Mouse (Mus musculus) liver, embryonic 14.5 days (tissue): Measurements from ENCODE around the gene Zxdc. TPM values are rescaled to one million over a fixed set of nuclear protein-coding genes. Genes with fewer than 3 reads are reported as not detected.

Experiments used
- ATAC-seq: fragments of 200-750 bp; cut with Nextera tagmentation; 2 replicates; pipeline ENCODE4 v1.8.0; 2017; ENCODE audit warnings: moderate number of reproducible peaks, mild to moderate bottlenecking, moderate library complexity; ENCODE audit not compliant: insufficient read depth
- DNase-seq, 3 experiments: peaks; one replicate each; pipeline ENCODE4 v3.0.0-alpha.2; 2012 to 2013; ENCODE audit warnings: low read depth in 3 of 3, low spot score in 3 of 3
- H3K27ac ChIP-seq: fragments of 300-500 bp; sonication (generic); 2 replicates; pipeline ENCODE4 v1.5.1; 2014; ENCODE audit warnings: moderate library complexity, mild to moderate bottlenecking, control low read depth, inconsistent platforms
- H3K27me3 ChIP-seq: fragments of 300-500 bp; sonication (generic); 2 replicates; pipeline ENCODE4 v1.6.1; 2014; ENCODE audit warnings: mild to moderate bottlenecking, low read length, moderate library complexity; ENCODE audit not compliant: control insufficient read depth, insufficient read depth
- H3K36me3 ChIP-seq: fragments of 300-500 bp; sonication (generic); replicated peaks from 2 replicates; pipeline ENCODE4 v1.6.1; 2014; ENCODE audit warnings: low read depth; ENCODE audit not compliant: control insufficient read depth, insufficient read depth
- H3K4me1 ChIP-seq, 2 experiments: fragments of 200-500 bp in 1 of 2; fragments of 300-500 bp in 1 of 2; sonication (generic) in 1 of 2; replicated peaks; 2 replicates each; pipeline ENCODE4 v1.6.1; 2012 to 2014; ENCODE audit warnings: antibody characterized with exemption in 1 of 2, inconsistent platforms in 1 of 2, low read length in 1 of 2; ENCODE audit not compliant: control insufficient read depth in 2 of 2, insufficient read depth in 2 of 2
- H3K4me2 ChIP-seq: fragments of 300-500 bp; sonication (generic); 2 replicates; pipeline ENCODE4 v1.6.1; 2014; ENCODE audit warnings: low read depth, mild to moderate bottlenecking, control low read depth, moderate library complexity
- H3K4me3 ChIP-seq, 2 experiments: fragments of 200-500 bp in 1 of 2; fragments of 300-500 bp in 1 of 2; sonication (generic) in 1 of 2; 2 replicates each; pipeline ENCODE4 v1.5.1; 2012 to 2014; ENCODE audit warnings: low read depth in 2 of 2, low read length in 2 of 2, mild to moderate bottlenecking in 2 of 2, control low read depth in 1 of 2, inconsistent platforms in 1 of 2, moderate library complexity in 1 of 2; ENCODE audit not compliant: insufficient read depth in 1 of 2
- H3K9ac ChIP-seq: fragments of 300-500 bp; sonication (generic); replicated peaks from 2 replicates; pipeline ENCODE4 v1.6.1; 2014; ENCODE audit warnings: mild to moderate bottlenecking, control low read depth, moderate library complexity
- H3K9me3 ChIP-seq: fragments of 300-500 bp; sonication (generic); 2 replicates; pipeline ENCODE4 v1.6.1; 2016; ENCODE audit warnings: low read length, mixed read lengths; ENCODE audit not compliant: control insufficient read depth
- CTCF ChIP-seq: IDR thresholded peaks from 2 replicates; pipeline ENCODE4 v1.5.1; 2016; ENCODE audit warnings: antibody characterized with exemption, low read depth, control low read depth
- EP300 ChIP-seq: IDR thresholded peaks from 2 replicates; pipeline ENCODE4 v1.6.1; 2016; ENCODE audit warnings: antibody characterized with exemption, low read depth
- WGBS: fragments of 180-500 bp; shearing (Covaris S2); extraction: QIAGEN DNeasy Blood & Tissue Kit; methylation state at CpG from one replicate; pipeline ENCODE4 v1.1.7; 2014; ENCODE audit not compliant: insufficient replicate concordance; 5-methylcytosine and 5-hydroxymethylcytosine counted together
- polyA plus RNA-seq, 2 experiments: library from polyadenylated mRNA; depleted of rRNA in 1 of 2; stranded (reverse) in 1 of 2; unstranded in 1 of 2; fragments of >200 nt; fragmentation: Nextera tagmentation in 1 of 2; extraction: Ambion mirVana in 1 of 2; gene quantifications; 2 replicates each; pipeline versions ENCODE4 v1.2.1 to v1.2.3; 2012 to 2014

The Zxdc gene
- polyA plus RNA-seq, 2 experiments: 3.0 TPM

GRCm38 (mm10) chr6:90411926-90412325, 42.6 kb downstream of the Zxdc start:
- H3K4me1 ChIP-seq: no peaks in the 10 kb centered on the region
- no peaks in the 10 kb centered on the region for H3K27me3 ChIP-seq
- 67% methylated on average over 7 of the region's 7 CpGs for WGBS
- H3K4me2 ChIP-seq: no peak overlapping the region
- no peak overlapping the region for H3K27ac ChIP-seq
- DNase-seq (no peak), ATAC-seq (no peak)
- H3K36me3 ChIP-seq: no peaks in the 10 kb centered on the region
- H3K9ac ChIP-seq: no peak overlapping the region
- no peak overlapping the region for H3K4me3 ChIP-seq
- TF ChIP-seq CTCF (no peak), EP300 (no peak)
- no peaks in the 10 kb centered on the region for H3K9me3 ChIP-seq

DNA sequence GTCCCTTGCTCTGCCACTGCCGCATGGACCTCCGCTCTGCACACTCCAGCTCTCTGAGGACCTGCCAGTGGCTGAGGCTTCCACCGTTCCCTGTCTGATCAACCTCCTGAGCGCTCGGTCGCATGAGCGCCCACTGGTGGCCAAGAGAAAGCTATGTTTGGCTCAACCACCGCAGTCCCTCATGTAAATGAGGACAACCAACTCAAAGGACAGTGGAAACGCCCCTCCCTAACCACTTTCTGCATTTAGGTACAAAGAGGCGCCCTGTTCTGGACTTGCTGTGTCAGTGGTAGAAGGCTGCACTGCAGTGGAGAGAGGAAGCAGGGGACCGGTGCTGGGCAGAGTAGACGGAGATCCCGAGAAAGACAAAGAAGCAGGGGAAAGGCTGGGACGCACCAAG, 53.3 kb downstream of the Zxdc start:
- H3K36me3 ChIP-seq: no peaks in the 10 kb centered on the region
- no peak overlapping the region for H3K27ac ChIP-seq
- peaks cover 1% of the 10 kb centered on the region for H3K27me3 ChIP-seq
- no peak overlapping the region for H3K9ac ChIP-seq
- DNase-seq: peak; percentile 43 to 54 (median 50)
- H3K4me1 ChIP-seq: no peaks in the 10 kb centered on the region
- peak overlapping the region; percentile 36 for H3K4me2 ChIP-seq
- ATAC-seq: peak; percentile 81
- 6% methylated on average over 14 of the region's 14 CpGs for WGBS
- no peaks in the 10 kb centered on the region for H3K9me3 ChIP-seq
- no peak for TF ChIP-seq EP300
- TF ChIP-seq CTCF: peak; percentile 94
- peak overlapping the region in 1 of 2 experiments; percentile 11; a peak in 1 of 4 replicates for H3K4me3 ChIP-seq

DNA sequence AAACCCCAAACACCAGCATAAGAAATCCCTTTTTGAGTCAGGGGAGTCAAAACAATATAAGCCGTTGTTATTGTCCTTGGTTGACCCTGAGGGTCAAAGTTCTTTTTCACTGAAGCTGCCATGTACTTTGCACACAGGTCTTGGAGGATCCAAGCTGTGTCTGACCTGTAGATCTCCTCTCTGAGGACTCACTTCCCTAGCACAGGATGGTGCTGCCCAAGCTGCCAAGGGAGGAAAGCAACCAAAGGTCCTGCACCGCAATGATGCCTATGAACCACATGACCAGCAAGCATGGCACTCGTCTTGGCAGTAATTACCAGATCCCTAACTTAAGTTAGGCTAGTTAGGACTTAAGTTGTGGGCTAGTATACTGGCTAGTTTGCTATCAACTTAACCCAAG, 56.1 kb downstream of the Zxdc start:
- ATAC-seq: no peak
- Histone ChIP-seq H3K9me3 (no peaks in the 10 kb centered on the region), H3K4me2 (no peak overlapping the region), H3K36me3 (no peaks in the 10 kb centered on the region), H3K27me3 (peaks cover 4% of the 10 kb centered on the region), H3K4me3 (no peak overlapping the region), H3K9ac (no peak overlapping the region), H3K4me1 (no peaks in the 10 kb centered on the region), H3K27ac (no peak overlapping the region)
- no peak for TF ChIP-seq EP300
- TF ChIP-seq CTCF: no peak
- DNase-seq: no peak
- WGBS: 63% methylated on average over 3 of the region's 3 CpGs

DNA sequence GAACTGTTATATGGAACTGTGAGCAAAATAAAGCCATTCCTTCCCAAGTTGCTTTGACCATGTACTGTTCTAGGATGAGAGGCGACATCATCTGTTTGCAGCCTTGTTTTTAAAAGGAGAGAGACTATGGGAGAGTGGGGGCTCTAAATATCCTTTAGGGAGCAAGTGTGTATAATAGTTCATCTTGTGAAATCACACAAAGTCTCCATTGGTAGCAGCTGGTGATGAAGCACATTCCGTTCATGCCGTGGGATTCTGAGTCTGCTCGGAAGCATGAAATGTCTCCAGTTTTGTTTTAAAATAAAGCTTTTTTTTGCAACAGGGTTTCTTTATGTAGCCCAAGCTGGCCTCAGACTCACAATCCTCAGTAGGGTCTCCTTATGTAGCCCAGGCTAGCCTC, 56.7 kb downstream of the Zxdc start:
- no peak for TF ChIP-seq CTCF
- no peak for TF ChIP-seq EP300

GRCm38 (mm10) chr6:90428380-90428974, 59.2 kb downstream of the Zxdc start, which contains the start of gene Cfap100:
Cfap100 (minus strand) TSS chr6:90428797.
- Histone ChIP-seq H3K9ac (no peak within 1 kb of the TSS), H3K27ac (no peak within 1 kb of the TSS), H3K9me3 (no peaks in the 10 kb centered on the region), H3K4me1 (no peaks in the 10 kb centered on the region), H3K36me3 (no peaks in the 10 kb centered on the region), H3K27me3 (peaks cover 4% of the 10 kb centered on the region), H3K4me2 (peak within 1 kb of the TSS; percentile 56), H3K4me3 (peak within 1 kb of the TSS; percentile 30 to 40; a peak in 3 of 4 replicates)
- peak; percentile 68 for ATAC-seq
- TF ChIP-seq CTCF (peak; percentile 69), EP300 (no peak)
- WGBS: under 1% methylated on average over 31 of the region's 31 CpGs
- DNase-seq: no peak

More for the DNA sequence above, 56.7 kb downstream of the Zxdc start:
- WGBS: 77% methylated on average over 4 of the region's 4 CpGs
- Histone ChIP-seq H3K27ac (no peak overlapping the region), H3K4me2 (no peak overlapping the region), H3K36me3 (no peaks in the 10 kb centered on the region), H3K27me3 (peaks cover 4% of the 10 kb centered on the region), H3K9me3 (no peaks in the 10 kb centered on the region), H3K9ac (no peak overlapping the region), H3K4me1 (no peaks in the 10 kb centered on the region), H3K4me3 (no peak overlapping the region)
- no peak for DNase-seq
- ATAC-seq: no peak
